Mouse (Mus musculus) heart, postnatal 0 days (tissue): ENCODE measurements at regions not wholly inside any gene's neighbourhood (a gene's known extent, or its start where the extent isn't known, plus 50 kb on each side); places are given as distances from the start of the nearest gene placed in this dataset.

Experiments
- ATAC-seq: fragments of 200-750 bp; cut with Nextera tagmentation; 2 replicates; pipeline ENCODE4 v1.8.0; 2017; ENCODE audit warnings: low read depth, moderate number of reproducible peaks, moderate library complexity; ENCODE audit not compliant: insufficient read depth
- DNase-seq: peaks from one replicate; pipeline ENCODE4 v3.0.0-alpha.2; 2016; ENCODE audit warnings: low spot score
- H3K27ac ChIP-seq: fragments of 300-500 bp; sonication (generic); 2 replicates; pipeline ENCODE4 v1.5.1; 2014; ENCODE audit warnings: low read depth, mild to moderate bottlenecking
- H3K27me3 ChIP-seq: fragments of 300-500 bp; sonication (generic); 2 replicates; pipeline ENCODE4 v1.6.1; 2014; ENCODE audit warnings: low read length, mixed read lengths; ENCODE audit not compliant: control insufficient read depth, insufficient read depth
- H3K36me3 ChIP-seq: fragments of 300-500 bp; sonication (generic); replicated peaks from 2 replicates; pipeline ENCODE4 v1.6.1; 2014; ENCODE audit warnings: low read length, mixed read lengths; ENCODE audit not compliant: control insufficient read depth, insufficient read depth
- H3K4me1 ChIP-seq: fragments of 300-500 bp; sonication (generic); 2 replicates; pipeline ENCODE4 v1.6.1; 2014; ENCODE audit warnings: antibody characterized with exemption; ENCODE audit not compliant: control insufficient read depth, insufficient read depth
- H3K4me2 ChIP-seq: fragments of 300-500 bp; sonication (generic); 2 replicates; pipeline ENCODE4 v1.6.1; 2014; ENCODE audit warnings: low read depth, mild to moderate bottlenecking, low read length, moderate library complexity
- H3K4me3 ChIP-seq: fragments of 300-500 bp; sonication (generic); 2 replicates; pipeline ENCODE4 v1.5.1; 2014; ENCODE audit warnings: low read depth, low read length
- H3K9ac ChIP-seq: fragments of 300-500 bp; sonication (generic); replicated peaks from 2 replicates; pipeline ENCODE4 v1.6.1; 2014; ENCODE audit warnings: low read depth, low read length, mixed read lengths
- H3K9me3 ChIP-seq: fragments of 300-500 bp; sonication (generic); replicated peaks from 2 replicates; pipeline ENCODE4 v1.6.1; 2016; ENCODE audit warnings: low read length; ENCODE audit not compliant: control insufficient read depth
- CTCF ChIP-seq: IDR thresholded peaks from 2 replicates; pipeline ENCODE4 v1.5.1; 2016; ENCODE audit warnings: antibody characterized with exemption, control low read depth, low read depth
- EP300 ChIP-seq: IDR thresholded peaks from 2 replicates; pipeline ENCODE4 v1.6.1; 2016; ENCODE audit warnings: antibody characterized with exemption, low read depth
- WGBS: fragments of 180-500 bp; shearing (Covaris S2); extraction: QIAGEN DNeasy Blood & Tissue Kit; methylation state at CpG from one replicate; pipeline ENCODE4 v1.1.7; 2014; 5-methylcytosine and 5-hydroxymethylcytosine counted together

- TF ChIP-seq EP300: no peak
- Histone ChIP-seq H3K4me1 (no peaks in the 10 kb centered on the region), H3K4me3 (no peak overlapping the region), H3K4me2 (no peak overlapping the region), H3K9me3 (no peaks in the 10 kb centered on the region), H3K36me3 (no peaks in the 10 kb centered on the region), H3K9ac (no peak overlapping the region), H3K27ac (no peak overlapping the region), H3K27me3 (no peaks in the 10 kb centered on the region)
- WGBS: 77% methylated on average over 3 of the region's 3 CpGs
- ATAC-seq: no peak
- no peak for DNase-seq
These were observed 165.1 kb upstream of the Arl4c start for GRCm38 (mm10) chr1:88867138-88867537.

GRCm38 (mm10) chr1:88869885-88870284, 167.9 kb upstream of the Arl4c start:
- no peak for DNase-seq
- WGBS: 85% methylated on average over 4 of the region's 4 CpGs
- Histone ChIP-seq H3K4me2 (no peak overlapping the region), H3K36me3 (no peaks in the 10 kb centered on the region), H3K9me3 (no peaks in the 10 kb centered on the region), H3K4me3 (no peak overlapping the region), H3K4me1 (no peaks in the 10 kb centered on the region), H3K27me3 (no peaks in the 10 kb centered on the region), H3K27ac (no peak overlapping the region), H3K9ac (no peak overlapping the region)
- TF ChIP-seq CTCF (no peak), EP300 (no peak)
- ATAC-seq: no peak

- no peak overlapping the region for H3K27ac ChIP-seq
These were observed 173.3 kb upstream of the Arl4c start for GRCm38 (mm10) chr1:88875356-88875755.

DNA sequence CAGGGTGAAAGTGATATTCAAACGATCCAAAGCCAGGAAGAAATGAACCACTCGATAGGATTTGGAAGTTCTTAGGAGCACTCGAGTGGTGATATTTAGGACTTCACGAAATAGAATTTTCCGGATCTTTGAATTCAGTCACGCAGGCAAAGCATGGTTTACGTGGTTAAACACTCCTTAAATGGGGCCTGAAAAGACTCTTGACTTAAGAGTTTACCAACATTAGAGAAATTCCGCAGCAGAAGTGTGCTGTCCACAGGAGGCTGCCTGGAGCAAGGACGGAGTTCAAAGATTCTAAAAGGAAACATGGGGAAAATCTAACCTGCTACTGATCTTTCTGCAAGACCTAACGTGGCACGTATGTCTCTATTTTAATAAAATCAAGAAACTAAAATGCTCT, 175.4 kb upstream of the Arl4c start:
- Histone ChIP-seq H3K9me3 (no peaks in the 10 kb centered on the region), H3K4me1 (no peaks in the 10 kb centered on the region), H3K4me3 (no peak overlapping the region), H3K27me3 (no peaks in the 10 kb centered on the region), H3K36me3 (no peaks in the 10 kb centered on the region), H3K27ac (no peak overlapping the region), H3K9ac (no peak overlapping the region), H3K4me2 (no peak overlapping the region)
- 90% methylated on average over 11 of the region's 11 CpGs for WGBS
- TF ChIP-seq EP300 (no peak), CTCF (no peak)
- ATAC-seq (no peak), DNase-seq (no peak)

More at GRCm38 (mm10) chr1:88875356-88875755, 173.3 kb upstream of the Arl4c start:
- Histone ChIP-seq H3K36me3 (no peaks in the 10 kb centered on the region), H3K27me3 (no peaks in the 10 kb centered on the region), H3K4me2 (no peak overlapping the region), H3K4me1 (no peaks in the 10 kb centered on the region), H3K4me3 (no peak overlapping the region), H3K9me3 (no peaks in the 10 kb centered on the region), H3K9ac (no peak overlapping the region)
- no peak for ATAC-seq
- TF ChIP-seq EP300 (no peak), CTCF (no peak)
- 74% methylated on average over 6 of the region's 6 CpGs for WGBS
- no peak for DNase-seq

GRCm38 (mm10) chr1:88878831-88879230, 176.8 kb upstream of the Arl4c start:
- H3K4me2 ChIP-seq: no peak overlapping the region
- WGBS: 71% methylated on average over 10 of the region's 10 CpGs
- no peak for ATAC-seq

DNA sequence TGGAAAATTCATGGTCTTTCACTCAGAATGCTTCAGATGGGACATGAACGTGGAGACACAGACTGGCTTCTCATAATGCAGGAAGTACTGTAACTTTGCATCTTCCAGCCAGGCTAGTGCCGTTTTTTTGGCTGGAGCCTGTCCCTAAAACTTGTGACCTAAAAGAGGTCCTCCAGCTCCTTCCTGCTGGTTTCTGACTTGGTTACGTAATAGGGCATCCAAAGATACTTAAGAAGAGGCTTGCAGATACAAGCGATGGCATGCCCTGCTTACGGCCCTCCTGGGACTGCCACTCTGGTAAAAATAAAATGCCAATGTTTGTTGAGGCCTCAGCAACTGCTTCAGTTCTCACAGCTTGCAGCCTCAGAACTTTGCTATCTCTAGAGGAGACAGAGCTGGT, 177.3 kb upstream of the Arl4c start:
- H3K4me3 ChIP-seq: no peak overlapping the region
- no peaks in the 10 kb centered on the region for H3K27me3 ChIP-seq
- no peak for ATAC-seq
- H3K4me2 ChIP-seq: no peak overlapping the region
- no peaks in the 10 kb centered on the region for H3K4me1 ChIP-seq
- WGBS: 76% methylated on average over 5 of the region's 5 CpGs
- no peaks in the 10 kb centered on the region for H3K36me3 ChIP-seq
- DNase-seq: no peak
- H3K9ac ChIP-seq: no peak overlapping the region
- no peak overlapping the region for H3K27ac ChIP-seq
- TF ChIP-seq CTCF (no peak), EP300 (no peak)
- no peaks in the 10 kb centered on the region for H3K9me3 ChIP-seq

More at GRCm38 (mm10) chr1:88878831-88879230, 176.8 kb upstream of the Arl4c start:
- Histone ChIP-seq H3K9me3 (no peaks in the 10 kb centered on the region), H3K36me3 (no peaks in the 10 kb centered on the region), H3K9ac (no peak overlapping the region), H3K4me3 (no peak overlapping the region), H3K27me3 (no peaks in the 10 kb centered on the region), H3K4me1 (no peaks in the 10 kb centered on the region), H3K27ac (no peak overlapping the region)
- TF ChIP-seq CTCF: no peak
- TF ChIP-seq EP300: no peak
- no peak for DNase-seq
